Mouse (Mus musculus): ENCODE measurements at regions not wholly inside any gene's neighbourhood (a gene's known extent, or its start where the extent isn't known, plus 50 kb on each side); places are given as distances from the start of the nearest gene placed in this dataset.

- TF ChIP-seq POLR2A (IDR thresholded peaks at IDR 0.05; ENCODE audit: borderline replicate concordance, extremely low read depth, insufficient read depth, insufficient read length, poor library complexity, severe bottlenecking) (no peak), CTCF (IDR thresholded peaks at IDR 0.05; ENCODE audit: borderline replicate concordance, extremely low read depth, insufficient read depth, insufficient read length) (no peak)
- peak; percentile 75 for DNase-seq (ENCODE audit: low read depth)
Measured at GRCm38 (mm10) chr11:89932231-89932865, 70.3 kb downstream of the Pctp start.

GRCm38 (mm10) chr11:89929115-89929988, 73.3 kb downstream of the Pctp start:
- DNase-seq (ENCODE audit: low read depth), result no peak
- no peak for TF ChIP-seq POLR2A (IDR thresholded peaks at IDR 0.05; ENCODE audit: borderline replicate concordance, extremely low read depth, insufficient read depth, insufficient read length, poor library complexity, severe bottlenecking)
- no peak for TF ChIP-seq CTCF (IDR thresholded peaks at IDR 0.05; ENCODE audit: borderline replicate concordance, extremely low read depth, insufficient read depth, insufficient read length)

GRCm38 (mm10) chr11:89927483-89928156, 75.1 kb downstream of the Pctp start:
- peak; percentile 76 for DNase-seq (ENCODE audit: low read depth)
- TF ChIP-seq CTCF (IDR thresholded peaks at IDR 0.05; ENCODE audit: borderline replicate concordance, extremely low read depth, insufficient read depth, insufficient read length) (no peak), POLR2A (IDR thresholded peaks at IDR 0.05; ENCODE audit: borderline replicate concordance, extremely low read depth, insufficient read depth, insufficient read length, poor library complexity, severe bottlenecking) (no peak)

- no peak for DNase-seq (ENCODE audit: low read depth)
- no peak for TF ChIP-seq POLR2A (IDR thresholded peaks at IDR 0.05; ENCODE audit: borderline replicate concordance, extremely low read depth, insufficient read depth, insufficient read length, poor library complexity, severe bottlenecking)
Measured at GRCm38 (mm10) chr11:89922551-89922950, 80.1 kb downstream of the Pctp start.

- peak; percentile 66 for DNase-seq (ENCODE audit: low read depth)
- peak; percentile 64; the same call in 1 of the 2 replicates for TF ChIP-seq CTCF (IDR thresholded peaks at IDR 0.05; ENCODE audit: borderline replicate concordance, extremely low read depth, insufficient read depth, insufficient read length)
- TF ChIP-seq POLR2A (IDR thresholded peaks at IDR 0.05; ENCODE audit: borderline replicate concordance, extremely low read depth, insufficient read depth, insufficient read length, poor library complexity, severe bottlenecking), result no peak
Measured at GRCm38 (mm10) chr11:89921146-89921545, 81.5 kb downstream of the Pctp start.

- no peak for TF ChIP-seq POLR2A (IDR thresholded peaks at IDR 0.05; ENCODE audit: borderline replicate concordance, extremely low read depth, insufficient read depth, insufficient read length, poor library complexity, severe bottlenecking)
- TF ChIP-seq CTCF (IDR thresholded peaks at IDR 0.05; ENCODE audit: borderline replicate concordance, extremely low read depth, insufficient read depth, insufficient read length), result no peak
- DNase-seq (ENCODE audit: low read depth), result no peak
Measured at GRCm38 (mm10) chr11:89915795-89916194, 86.9 kb downstream of the Pctp start.

- no peak for DNase-seq (ENCODE audit: low read depth)
- TF ChIP-seq POLR2A (IDR thresholded peaks at IDR 0.05; ENCODE audit: borderline replicate concordance, extremely low read depth, insufficient read depth, insufficient read length, poor library complexity, severe bottlenecking) (no peak), CTCF (IDR thresholded peaks at IDR 0.05; ENCODE audit: borderline replicate concordance, extremely low read depth, insufficient read depth, insufficient read length) (no peak)
Measured at GRCm38 (mm10) chr11:89914577-89914976, 88.1 kb downstream of the Pctp start.

- DNase-seq (ENCODE audit: low read depth), result no peak
- TF ChIP-seq POLR2A (IDR thresholded peaks at IDR 0.05; ENCODE audit: borderline replicate concordance, extremely low read depth, insufficient read depth, insufficient read length, poor library complexity, severe bottlenecking) (no peak), CTCF (IDR thresholded peaks at IDR 0.05; ENCODE audit: borderline replicate concordance, extremely low read depth, insufficient read depth, insufficient read length) (no peak)
Measured at GRCm38 (mm10) chr11:89901241-89901740, 101.4 kb downstream of the Pctp start.

- peak; percentile 85 for DNase-seq (ENCODE audit: low read depth)
- TF ChIP-seq POLR2A (IDR thresholded peaks at IDR 0.05; ENCODE audit: borderline replicate concordance, extremely low read depth, insufficient read depth, insufficient read length, poor library complexity, severe bottlenecking), result no peak
Measured at GRCm38 (mm10) chr11:89898516-89898915, 104.2 kb downstream of the Pctp start.

GRCm38 (mm10) chr11:89896854-89897253, 105.8 kb downstream of the Pctp start:
- peak; percentile 56 for DNase-seq (ENCODE audit: low read depth)
- TF ChIP-seq CTCF (IDR thresholded peaks at IDR 0.05; ENCODE audit: borderline replicate concordance, extremely low read depth, insufficient read depth, insufficient read length), result no peak
- no peak for TF ChIP-seq POLR2A (IDR thresholded peaks at IDR 0.05; ENCODE audit: borderline replicate concordance, extremely low read depth, insufficient read depth, insufficient read length, poor library complexity, severe bottlenecking)

GRCm38 (mm10) chr11:89871587-89871986, 94.1 kb upstream of the Ankfn1 start:
- peak; percentile 55 for DNase-seq (ENCODE audit: low read depth)
- TF ChIP-seq POLR2A (IDR thresholded peaks at IDR 0.05; ENCODE audit: borderline replicate concordance, extremely low read depth, insufficient read depth, insufficient read length, poor library complexity, severe bottlenecking) (no peak), CTCF (IDR thresholded peaks at IDR 0.05; ENCODE audit: borderline replicate concordance, extremely low read depth, insufficient read depth, insufficient read length) (no peak)
